Mouse (Mus musculus) olfactory bulb, adult 2 months (tissue): ENCODE measurements around the gene Rhox6.
"Not testable (repeated sequence)": the region's sequence is repeated elsewhere in the genome, so short reads cannot be mapped to it uniquely, and the experiment has no call there.

ENCODE experiments used
- CTCF ChIP-seq: fragments of 200-500 bp; IDR thresholded peaks from 2 replicates; pipeline ENCODE4 v1.5.1; 2012; ENCODE audit warnings: low read depth, mild to moderate bottlenecking, low read length, moderate library complexity; ENCODE audit not compliant: insufficient read depth
- POLR2A ChIP-seq: fragments of 200-500 bp; IDR thresholded peaks from 2 replicates; pipeline ENCODE4 v1.6.1; 2012; ENCODE audit warnings: mild to moderate bottlenecking, low read depth, low read length, moderate library complexity; ENCODE audit not compliant: insufficient read depth

GRCm38 (mm10) chrX:37826610-37827009 is at the start of gene Rhox6:
- not testable (repeated sequence) for TF ChIP-seq POLR2A, CTCF
